Mouse (Mus musculus): ENCODE data around the gene Tmem104.

Tmem104 gene

GRCm38 (mm10) chr11:115167631-115168249 is 19.5 kb upstream of the Tmem104 start:
- DNase-seq: no peak

- no peak for DNase-seq
Observed at GRCm38 (mm10) chr11:115169430-115169829, 17.9 kb upstream of the Tmem104 start.

GRCm38 (mm10) chr11:115171125-115171524 is 16.2 kb upstream of the Tmem104 start:
- no peak for DNase-seq

- peak; percentile 65 for DNase-seq
Observed at GRCm38 (mm10) chr11:115172825-115173287, 14.4 kb upstream of the Tmem104 start.

DNA sequence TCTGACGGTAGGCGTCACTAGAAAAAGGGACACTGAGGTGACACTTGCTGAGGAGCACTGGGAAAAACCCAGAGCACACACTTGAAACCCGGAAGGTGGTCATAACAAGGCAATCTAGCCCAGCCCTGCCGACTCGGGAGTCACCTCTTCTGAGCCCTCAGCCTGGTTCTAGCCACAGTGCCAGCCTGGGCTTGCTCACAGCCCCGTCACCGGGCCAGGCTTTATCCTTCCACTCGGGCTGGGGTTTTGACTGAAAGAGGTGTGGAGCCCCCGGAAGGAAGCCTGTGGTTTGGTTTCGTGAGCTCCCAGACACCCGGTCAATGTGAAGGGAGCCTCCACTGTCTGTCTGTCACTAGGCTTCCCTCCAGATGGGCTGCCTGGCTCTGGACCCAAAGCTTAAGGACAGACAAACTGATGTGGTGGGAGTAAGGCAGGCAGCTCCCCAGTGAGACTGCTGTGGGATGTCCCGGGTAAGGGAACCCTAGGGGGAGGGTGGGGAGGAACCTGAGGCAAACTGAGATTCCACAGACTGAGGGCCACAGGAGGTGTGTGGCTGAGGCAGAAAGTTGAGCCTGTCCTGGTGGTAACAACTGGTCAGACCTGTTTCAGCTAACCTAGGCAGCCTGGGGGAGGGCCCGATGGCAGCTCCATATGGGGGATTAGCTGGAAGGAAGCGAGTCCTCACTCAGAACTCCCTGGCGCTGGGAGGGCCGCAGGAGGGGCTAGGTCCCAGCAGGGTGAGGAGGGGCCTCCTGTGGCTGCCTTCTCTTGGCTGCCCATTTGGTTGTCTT is 13.5 kb upstream of the Tmem104 start:
- peak; percentile 48 for DNase-seq

GRCm38 (mm10) chr11:115176399-115177190 is 10.7 kb upstream of the Tmem104 start:
- no peak for DNase-seq

- DNase-seq: no peak
Observed at GRCm38 (mm10) chr11:115177559-115178195, 9.6 kb upstream of the Tmem104 start.

- DNase-seq: no peak
Observed at GRCm38 (mm10) chr11:115178766-115179165, 8.5 kb upstream of the Tmem104 start.

DNA sequence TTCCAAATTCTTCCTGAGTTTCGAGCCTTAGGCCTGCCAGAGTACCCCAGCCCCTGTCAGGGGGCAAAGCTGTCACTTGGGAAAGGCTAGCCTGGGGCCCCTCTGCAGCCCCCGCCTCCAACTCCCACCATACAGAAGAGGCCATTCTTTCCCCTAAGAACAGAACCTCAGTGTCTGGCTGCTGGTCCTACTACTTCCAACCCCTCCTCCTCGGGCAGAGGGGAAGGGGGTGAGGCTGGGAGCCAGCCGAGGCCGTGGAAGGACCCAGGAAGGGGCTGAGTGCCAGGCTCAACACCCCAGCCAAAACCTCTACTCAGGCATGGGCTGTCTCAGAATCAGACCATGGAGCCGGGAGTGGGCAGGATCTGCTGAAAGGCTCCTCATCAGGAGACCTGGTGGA is 8.1 kb upstream of the Tmem104 start:
- DNase-seq: no peak

DNA sequence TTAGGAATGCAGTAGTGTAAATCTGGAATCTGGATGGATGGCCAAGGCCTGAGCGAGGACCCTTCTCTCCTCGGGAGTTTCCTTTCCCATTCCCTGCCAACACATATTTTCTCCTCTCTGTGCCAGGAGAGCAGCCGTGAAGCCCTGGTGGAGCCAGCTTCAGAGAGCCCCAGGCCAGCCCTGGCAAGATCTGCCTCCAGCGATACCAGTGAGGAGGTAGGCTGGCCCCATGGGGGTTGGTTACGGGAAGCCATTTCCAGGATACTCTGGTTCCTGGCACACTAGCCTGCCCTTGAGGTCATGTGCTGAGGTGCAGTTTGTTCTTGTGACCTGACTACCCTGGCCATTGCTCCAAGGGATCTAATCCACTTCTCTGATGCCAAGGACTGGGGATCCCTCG is 7.4 kb upstream of the Tmem104 start:
- DNase-seq: no peak

DNA sequence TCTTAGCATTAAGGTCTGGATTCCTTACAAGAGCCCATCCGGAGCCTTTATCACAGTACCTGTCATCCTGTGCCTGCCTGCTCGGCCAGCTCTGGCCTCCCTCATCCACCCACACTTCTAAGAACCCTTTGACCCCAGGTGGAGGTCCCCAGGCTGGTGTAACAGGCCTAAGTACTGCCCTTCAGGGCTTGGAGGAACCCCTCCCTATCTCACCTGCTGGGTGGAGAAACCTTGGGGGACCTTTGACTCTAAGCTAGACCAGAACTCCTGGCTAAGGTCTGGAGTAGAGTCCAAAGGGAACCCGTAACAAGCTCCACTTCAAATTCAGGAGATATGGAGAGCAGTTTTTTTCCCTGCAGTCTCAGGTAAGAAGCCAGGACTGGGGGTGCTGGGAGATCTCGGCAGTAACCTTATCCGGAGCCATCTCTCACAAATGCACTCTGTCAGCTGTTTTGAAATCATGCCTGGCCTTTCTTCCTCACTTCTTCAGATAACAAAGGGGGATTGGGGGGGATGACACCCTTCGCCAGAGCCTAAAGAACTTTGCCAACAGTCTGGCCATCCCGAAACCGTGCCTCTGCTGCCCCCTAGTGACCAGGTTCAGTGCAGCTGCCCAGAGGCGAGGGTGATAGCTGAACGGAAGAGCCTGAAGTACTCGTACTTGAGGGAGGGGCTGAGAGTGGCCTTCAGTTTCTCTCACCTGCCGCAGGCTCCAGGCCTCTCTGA is 5.2 kb upstream of the Tmem104 start:
- DNase-seq: peak; percentile 90

- no peak for DNase-seq
Observed at GRCm38 (mm10) chr11:115184973-115185372, 2.3 kb upstream of the Tmem104 start.

- DNase-seq: no peak
Observed at GRCm38 (mm10) chr11:115187693-115188092, 406 bp downstream of the Tmem104 start, which contains the start of gene Nat9. TSS of gene Nat9 (minus strand) at chr11:115187859.

GRCm38 (mm10) chr11:115188539-115189231 is 1.4 kb downstream of the Tmem104 start:
- DNase-seq: no peak

- no peak for DNase-seq
Observed at GRCm38 (mm10) chr11:115189304-115189703, 2.0 kb downstream of the Tmem104 start.

GRCm38 (mm10) chr11:115192180-115192579 is 4.9 kb downstream of the Tmem104 start:
- peak; percentile 85 for DNase-seq

GRCm38 (mm10) chr11:115194693-115195092 is 7.4 kb downstream of the Tmem104 start:
- no peak for DNase-seq

- DNase-seq: no peak
Observed at GRCm38 (mm10) chr11:115195933-115196332, 8.6 kb downstream of the Tmem104 start.

GRCm38 (mm10) chr11:115197558-115197957 is 10.3 kb downstream of the Tmem104 start:
- DNase-seq: no peak

DNA sequence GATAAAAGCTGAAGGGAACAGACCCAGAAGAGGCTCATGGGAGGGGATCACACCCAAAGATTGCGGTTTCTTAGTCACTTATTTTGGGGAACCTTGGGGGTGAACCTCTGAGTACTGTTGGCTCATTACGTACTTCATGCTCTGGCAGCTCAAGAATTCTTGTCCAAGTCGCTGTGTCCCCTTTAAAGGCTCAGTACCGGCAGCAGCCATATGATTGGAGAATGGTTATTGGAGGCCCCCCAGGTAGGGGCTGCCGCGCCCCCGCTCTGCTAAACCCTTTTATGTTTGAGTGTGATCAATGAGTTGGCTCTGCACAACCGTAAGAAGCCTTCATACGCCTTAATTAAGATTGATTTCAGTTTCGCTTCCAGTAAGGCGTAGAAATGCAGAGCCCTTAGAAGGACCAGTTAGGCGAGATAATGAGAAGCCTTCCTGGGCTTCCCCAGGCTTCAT is 11.7 kb downstream of the Tmem104 start:
- no peak for DNase-seq

DNA sequence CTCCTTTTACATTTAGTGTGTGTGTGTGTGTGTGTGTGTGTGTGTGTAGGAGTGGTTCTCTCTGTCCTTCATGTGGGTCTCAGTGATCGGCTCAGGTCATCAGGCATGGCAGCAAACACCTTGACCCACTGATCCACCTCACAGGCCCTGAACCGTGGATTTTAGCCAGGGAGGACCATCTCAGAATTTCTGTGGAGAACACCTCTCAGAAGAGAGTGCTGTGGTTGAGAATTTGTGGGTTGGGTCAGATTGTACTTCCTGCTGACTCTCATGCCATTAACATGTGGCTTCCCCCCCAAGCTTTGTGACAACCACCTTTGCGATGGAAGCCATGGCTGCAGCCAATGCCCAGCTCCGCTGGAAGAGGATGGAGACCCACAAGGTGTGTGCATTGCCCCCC is 13.2 kb downstream of the Tmem104 start:
- no peak for DNase-seq

GRCm38 (mm10) chr11:115202316-115202715 is 15.0 kb downstream of the Tmem104 start:
- DNase-seq: peak; percentile 87
